Mouse (Mus musculus): Measurements from ENCODE around the gene Susd1. TPM values are rescaled to one million over a fixed set of nuclear protein-coding genes. Genes with fewer than 3 reads are reported as not detected.
"Not testable (repeated sequence)": the region's sequence is repeated elsewhere in the genome, so short reads cannot be mapped to it uniquely, and the experiment has no call there.

Susd1 gene
- polyA plus RNA-seq, 1 experiment from 2014 or later: 1.4 TPM

DNA sequence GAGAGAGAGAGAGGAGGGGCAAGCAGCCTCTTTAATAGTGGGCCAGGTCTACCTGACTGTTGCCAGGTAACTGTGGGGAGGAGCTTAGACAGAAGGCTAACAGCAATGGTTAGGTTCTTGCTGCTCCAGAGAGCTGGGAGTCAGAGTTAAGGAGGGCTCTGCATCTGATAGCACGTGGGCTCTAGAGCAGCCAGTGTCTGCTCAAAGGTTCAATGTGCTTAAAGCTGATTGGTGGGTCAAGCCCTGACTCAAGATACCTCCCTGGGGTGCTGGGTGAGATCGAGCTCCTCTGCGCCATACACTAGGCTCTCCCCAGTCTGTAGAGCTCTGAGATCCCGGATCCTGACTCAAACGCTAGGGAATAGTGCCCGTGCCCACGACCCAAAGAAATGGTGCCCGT lies 136.0 kb downstream of the Susd1 start:
- Histone ChIP-seq H3K27ac (replicated peaks) (no peak overlapping the region), H3K9me3 (no peaks in the 10 kb centered on the region), H3K36me3 (no peaks in the 10 kb centered on the region), H3K4me1 (replicated peaks) (no peaks in the 10 kb centered on the region), H3K9ac (no peak overlapping the region), H3K4me3 (no peak overlapping the region), H3K4me2 (no peak overlapping the region), H3K27me3 (no peaks in the 10 kb centered on the region)
- ATAC-seq (ENCODE audit: low read depth): no peak
- 92% methylated on average over 8 of the region's 8 CpGs for WGBS

DNA sequence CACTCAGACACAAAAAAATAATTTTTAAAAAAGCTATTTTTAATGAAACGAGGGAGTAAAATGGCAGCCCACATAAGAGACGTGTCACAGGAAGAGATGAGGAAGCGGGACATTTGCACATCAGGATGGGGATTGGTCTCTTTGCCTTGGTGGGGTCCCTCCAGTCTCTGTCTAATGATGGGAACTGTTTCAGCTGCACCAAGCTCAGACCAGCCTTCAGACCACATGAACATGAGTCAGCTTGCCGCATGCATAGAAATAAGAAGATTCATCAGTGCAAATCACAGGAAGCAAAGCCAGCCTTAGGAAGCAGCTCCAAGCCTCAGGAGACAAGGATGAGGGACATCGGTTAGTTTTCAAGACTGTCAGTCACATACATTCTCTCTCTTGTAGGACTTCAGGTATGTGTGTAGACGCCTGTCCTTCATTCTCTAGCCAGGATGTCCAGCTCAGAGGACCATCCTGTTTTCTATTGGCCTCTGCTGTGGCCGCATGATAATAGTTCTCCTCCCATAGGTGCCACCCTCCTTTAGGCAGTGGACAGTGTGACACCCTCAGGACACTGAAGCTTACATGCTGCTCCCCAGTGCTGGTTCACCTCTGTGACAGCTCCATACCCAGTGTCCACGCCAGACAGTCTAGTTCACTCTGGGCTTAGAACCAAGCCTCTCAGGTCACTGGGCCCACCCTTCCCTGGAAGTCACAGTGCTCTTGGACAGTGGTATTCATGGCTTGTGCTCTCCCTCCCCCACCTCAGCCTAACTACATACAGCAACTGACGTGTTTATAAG lies 137.2 kb downstream of the Susd1 start:
- Histone ChIP-seq H3K4me3 (no peak overlapping the region), H3K27me3 (no peaks in the 10 kb centered on the region), H3K9ac (no peak overlapping the region), H3K4me2 (no peak overlapping the region), H3K27ac (replicated peaks) (no peak overlapping the region), H3K4me1 (replicated peaks) (no peaks in the 10 kb centered on the region), H3K36me3 (no peaks in the 10 kb centered on the region), H3K9me3 (no peaks in the 10 kb centered on the region)
- 89% methylated on average over 9 of the region's 9 CpGs for WGBS
- ATAC-seq (ENCODE audit: low read depth): no peak

DNA sequence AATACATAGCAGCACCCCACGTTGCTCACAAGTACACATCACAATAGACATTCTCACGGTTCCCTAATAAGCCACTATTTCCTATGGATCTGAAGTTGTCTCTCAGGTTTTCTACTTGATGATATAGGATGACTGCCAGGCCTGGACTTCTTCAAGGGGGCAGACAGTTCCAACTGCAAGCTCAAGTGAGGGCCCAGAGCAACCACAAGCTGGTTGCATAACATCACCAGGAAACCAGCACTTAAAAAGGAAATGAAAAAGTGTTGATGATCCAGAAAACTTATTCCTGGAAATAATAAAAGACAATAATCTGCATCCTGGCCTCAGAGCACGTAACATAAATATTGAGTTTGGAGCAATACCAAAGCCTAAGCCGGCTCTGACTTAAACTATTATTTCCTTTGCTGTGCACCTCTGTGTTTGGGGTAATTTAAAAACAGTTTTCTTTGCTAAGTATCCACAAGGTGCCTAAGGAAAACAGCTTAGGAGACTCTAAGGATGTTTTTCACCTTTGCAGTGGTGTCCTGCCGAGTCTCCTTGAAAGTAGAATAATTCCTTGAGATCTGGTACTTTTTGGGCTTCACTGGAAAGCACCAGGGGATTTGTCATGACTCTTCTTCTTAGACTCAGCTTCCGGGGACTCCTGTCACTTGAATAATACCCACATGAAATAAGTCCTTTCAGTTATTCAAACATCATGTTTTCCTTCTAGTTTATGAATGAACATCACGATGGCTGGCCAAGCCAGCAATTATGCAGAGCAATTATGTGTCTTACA lies 139.5 kb downstream of the Susd1 start:
- 80% methylated on average over 7 of the region's 7 CpGs for WGBS
- Histone ChIP-seq H3K9ac (no peak overlapping the region), H3K4me1 (replicated peaks) (no peaks in the 10 kb centered on the region), H3K9me3 (no peaks in the 10 kb centered on the region), H3K4me2 (no peak overlapping the region), H3K27me3 (no peaks in the 10 kb centered on the region), H3K4me3 (no peak overlapping the region), H3K27ac (replicated peaks) (no peak overlapping the region), H3K36me3 (no peaks in the 10 kb centered on the region)
- ATAC-seq (ENCODE audit: low read depth): no peak

DNA sequence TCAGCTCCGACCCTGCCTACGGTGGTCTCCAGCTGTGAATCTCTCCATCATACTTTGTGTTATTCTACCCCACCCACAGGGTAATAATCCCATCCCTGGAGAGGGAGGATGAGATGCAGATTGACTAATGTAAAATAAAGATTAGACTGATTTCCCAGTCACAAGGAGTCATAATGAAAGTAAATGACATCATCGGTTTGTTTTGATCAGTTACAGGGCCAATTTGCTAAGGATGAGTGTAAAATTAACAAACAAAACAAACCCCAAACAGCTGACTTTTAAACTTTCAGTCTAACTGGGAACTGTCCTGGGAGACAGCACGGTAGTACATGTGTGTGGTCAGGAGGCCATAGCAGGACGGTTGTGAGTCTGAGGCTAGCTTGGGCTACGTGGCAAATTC lies 143.3 kb downstream of the Susd1 start:
- Histone ChIP-seq H3K4me1 (replicated peaks) (no peaks in the 10 kb centered on the region), H3K36me3 (no peaks in the 10 kb centered on the region), H3K4me2 (no peak overlapping the region), H3K4me3 (no peak overlapping the region), H3K27ac (replicated peaks) (no peak overlapping the region), H3K27me3 (no peaks in the 10 kb centered on the region), H3K9ac (no peak overlapping the region), H3K9me3 (no peaks in the 10 kb centered on the region)
- WGBS: 85% methylated on average over 6 of the region's 6 CpGs
- ATAC-seq (ENCODE audit: low read depth): no peak

DNA sequence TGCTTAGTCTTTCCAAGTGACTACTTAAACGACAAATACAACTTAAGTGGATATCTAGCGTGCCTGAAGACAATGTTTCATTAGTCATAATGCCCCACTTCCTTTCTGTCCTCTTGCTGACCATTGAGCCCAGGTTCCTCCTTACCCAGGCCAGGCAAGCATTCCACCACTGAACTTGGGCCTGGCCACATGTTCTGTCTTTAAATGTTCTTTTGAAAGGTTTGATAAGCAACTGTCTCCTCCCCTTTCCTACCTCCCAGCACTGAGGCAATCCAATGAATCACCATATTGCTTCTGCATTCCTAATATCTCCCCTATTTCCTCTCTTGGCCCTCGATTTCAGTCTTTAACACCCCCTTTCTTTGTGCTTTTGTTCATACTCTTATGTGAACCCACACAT lies 143.8 kb downstream of the Susd1 start:
- no peak overlapping the region for H3K4me2 ChIP-seq
- ATAC-seq (ENCODE audit: low read depth): no peak
- no peaks in the 10 kb centered on the region for H3K27me3 ChIP-seq
- H3K9me3 ChIP-seq: no peaks in the 10 kb centered on the region
- H3K36me3 ChIP-seq: no peaks in the 10 kb centered on the region
- H3K27ac ChIP-seq (replicated peaks): no peak overlapping the region
- H3K4me3 ChIP-seq: no peak overlapping the region
- H3K9ac ChIP-seq: no peak overlapping the region
- H3K4me1 ChIP-seq (replicated peaks): no peaks in the 10 kb centered on the region
- 82% methylated on average over 3 of the region's 3 CpGs for WGBS

DNA sequence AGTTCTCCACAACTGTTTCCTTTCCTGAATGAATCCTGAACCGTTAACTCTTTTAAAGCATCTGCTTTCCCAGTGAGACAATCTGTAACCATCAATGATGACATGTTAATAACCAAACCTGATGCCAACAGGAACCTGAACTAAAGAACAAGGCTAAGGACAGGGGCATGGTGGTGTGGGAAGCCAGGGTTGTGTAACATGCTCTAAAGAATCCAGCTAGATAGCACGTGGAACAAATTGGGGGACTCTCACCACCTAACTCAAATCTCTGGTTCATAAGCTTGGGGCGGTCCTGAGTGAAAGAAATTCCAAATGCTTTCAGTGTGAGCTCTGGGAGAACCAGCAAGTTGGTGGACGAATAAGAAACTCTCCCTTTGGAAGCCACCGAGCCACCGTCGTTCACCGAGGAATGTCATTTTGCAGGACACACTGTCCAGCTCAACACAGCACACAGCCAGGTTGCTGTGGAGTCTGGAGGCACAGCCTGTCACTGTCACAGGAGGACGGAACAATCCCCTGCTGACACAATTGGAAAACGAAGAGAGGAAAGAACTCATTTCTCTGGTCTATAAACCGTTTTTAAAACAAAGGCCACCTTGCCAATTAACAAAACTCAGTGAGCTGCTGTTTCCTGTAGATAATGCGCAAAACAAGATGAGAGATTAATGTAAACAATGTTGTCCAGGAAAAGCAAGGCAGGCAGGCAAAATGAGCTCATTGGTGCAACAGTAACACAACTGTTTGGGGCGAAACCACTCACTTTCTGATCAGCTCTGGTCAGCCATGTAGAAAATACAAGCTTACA lies 146.3 kb downstream of the Susd1 start:
- H3K9ac ChIP-seq: no peak overlapping the region
- no peaks in the 10 kb centered on the region for H3K36me3 ChIP-seq
- no peaks in the 10 kb centered on the region for H3K9me3 ChIP-seq
- WGBS: 83% methylated on average over 13 of the region's 13 CpGs
- no peak overlapping the region for H3K4me2 ChIP-seq
- ATAC-seq (ENCODE audit: low read depth): no peak
- no peak overlapping the region for H3K27ac ChIP-seq (replicated peaks)
- H3K4me1 ChIP-seq (replicated peaks): no peaks in the 10 kb centered on the region
- H3K27me3 ChIP-seq: no peaks in the 10 kb centered on the region
- H3K4me3 ChIP-seq: no peak overlapping the region

DNA sequence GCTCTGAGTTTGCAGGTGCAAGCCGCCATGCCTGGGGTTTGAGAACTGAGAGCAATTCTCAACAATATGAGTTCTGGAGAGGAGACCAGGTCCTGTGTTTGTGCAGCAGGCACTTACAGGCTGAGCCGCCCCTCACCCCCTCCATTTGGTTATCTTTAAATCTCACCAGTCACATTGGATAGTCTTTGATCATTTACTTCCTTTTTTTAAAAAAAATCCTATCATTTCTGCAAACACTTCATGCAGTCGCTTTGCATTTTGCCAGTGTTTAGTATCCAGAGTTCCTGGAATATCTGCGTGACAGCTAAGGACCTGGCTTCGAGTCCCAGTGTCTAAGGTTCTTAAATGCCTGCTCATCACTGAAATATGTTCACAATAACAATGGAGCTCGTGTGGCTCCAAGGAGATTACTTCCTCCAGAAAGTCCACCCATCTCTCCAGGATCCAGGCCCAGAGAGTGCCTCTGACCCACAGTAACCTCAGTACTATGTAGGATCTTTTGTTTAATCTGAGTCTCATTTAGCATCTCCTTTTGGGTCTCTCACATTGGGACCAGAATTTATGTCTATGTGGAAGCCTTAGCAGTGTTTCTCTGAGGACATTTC lies 147.4 kb downstream of the Susd1 start:
- H3K4me3 ChIP-seq: no peak overlapping the region
- H3K27me3 ChIP-seq: no peaks in the 10 kb centered on the region
- no peak for ATAC-seq (ENCODE audit: low read depth)
- WGBS: 67% methylated on average over 6 of the region's 6 CpGs
- H3K27ac ChIP-seq (replicated peaks): no peak overlapping the region
- H3K9me3 ChIP-seq: no peaks in the 10 kb centered on the region
- no peak overlapping the region for H3K9ac ChIP-seq
- H3K4me1 ChIP-seq (replicated peaks): no peaks in the 10 kb centered on the region
- H3K36me3 ChIP-seq: no peaks in the 10 kb centered on the region
- H3K4me2 ChIP-seq: no peak overlapping the region

DNA sequence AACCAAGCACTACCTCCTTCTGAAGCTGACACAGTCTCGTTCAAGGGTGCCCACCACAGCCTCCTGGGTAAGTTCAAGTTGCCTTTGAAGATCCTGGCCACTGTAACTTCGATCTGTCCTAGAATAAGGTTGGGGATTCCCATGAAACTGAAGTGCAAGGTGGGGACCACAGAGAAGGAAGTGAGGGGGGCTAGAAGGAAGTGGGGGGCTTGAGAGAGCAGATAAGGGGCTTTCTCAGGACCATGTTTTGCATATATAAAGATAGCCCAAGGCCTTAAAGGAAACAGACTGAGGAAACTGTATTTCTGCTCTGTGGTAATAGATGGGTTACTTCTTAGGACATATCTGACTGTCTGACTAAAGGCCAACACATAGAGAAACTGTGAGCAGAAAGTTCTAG lies 151.3 kb downstream of the Susd1 start:
- no peaks in the 10 kb centered on the region for H3K4me1 ChIP-seq (replicated peaks)
- H3K36me3 ChIP-seq: no peaks in the 10 kb centered on the region
- H3K9ac ChIP-seq: no peak overlapping the region
- H3K9me3 ChIP-seq: no peaks in the 10 kb centered on the region
- no peak overlapping the region for H3K4me3 ChIP-seq
- no peak overlapping the region for H3K27ac ChIP-seq (replicated peaks)
- no peak overlapping the region for H3K4me2 ChIP-seq
- H3K27me3 ChIP-seq: no peaks in the 10 kb centered on the region
- ATAC-seq (ENCODE audit: low read depth): no peak
- WGBS: 86% methylated on average over 2 of the region's 2 CpGs

DNA sequence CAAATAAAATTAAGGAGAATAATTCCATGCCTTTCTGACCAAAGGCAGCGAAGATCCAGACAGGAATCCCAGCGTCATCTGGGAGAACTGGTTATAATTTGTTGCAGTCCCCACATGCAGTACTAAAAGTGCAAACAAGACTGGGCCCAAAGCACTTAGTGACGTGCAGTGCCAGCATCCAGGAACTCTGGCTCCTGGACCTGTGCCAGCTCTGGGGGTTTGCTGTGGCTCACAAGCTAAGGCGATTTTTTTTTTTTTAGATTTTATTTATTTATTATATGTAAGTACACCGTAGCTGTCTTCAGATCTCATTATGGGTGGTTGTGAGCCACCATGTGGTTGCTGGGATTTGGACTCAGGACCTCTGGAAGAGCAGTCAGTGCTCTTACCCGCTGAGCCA lies 152.1 kb downstream of the Susd1 start:
- not testable (repeated sequence) for H3K4me2 ChIP-seq; H3K4me1 ChIP-seq (replicated peaks); H3K4me3 ChIP-seq; H3K27ac ChIP-seq (replicated peaks); H3K9ac ChIP-seq; H3K27me3 ChIP-seq; ATAC-seq (ENCODE audit: low read depth); H3K36me3 ChIP-seq; H3K9me3 ChIP-seq
- WGBS: 79% methylated on average over 6 of the region's 6 CpGs

DNA sequence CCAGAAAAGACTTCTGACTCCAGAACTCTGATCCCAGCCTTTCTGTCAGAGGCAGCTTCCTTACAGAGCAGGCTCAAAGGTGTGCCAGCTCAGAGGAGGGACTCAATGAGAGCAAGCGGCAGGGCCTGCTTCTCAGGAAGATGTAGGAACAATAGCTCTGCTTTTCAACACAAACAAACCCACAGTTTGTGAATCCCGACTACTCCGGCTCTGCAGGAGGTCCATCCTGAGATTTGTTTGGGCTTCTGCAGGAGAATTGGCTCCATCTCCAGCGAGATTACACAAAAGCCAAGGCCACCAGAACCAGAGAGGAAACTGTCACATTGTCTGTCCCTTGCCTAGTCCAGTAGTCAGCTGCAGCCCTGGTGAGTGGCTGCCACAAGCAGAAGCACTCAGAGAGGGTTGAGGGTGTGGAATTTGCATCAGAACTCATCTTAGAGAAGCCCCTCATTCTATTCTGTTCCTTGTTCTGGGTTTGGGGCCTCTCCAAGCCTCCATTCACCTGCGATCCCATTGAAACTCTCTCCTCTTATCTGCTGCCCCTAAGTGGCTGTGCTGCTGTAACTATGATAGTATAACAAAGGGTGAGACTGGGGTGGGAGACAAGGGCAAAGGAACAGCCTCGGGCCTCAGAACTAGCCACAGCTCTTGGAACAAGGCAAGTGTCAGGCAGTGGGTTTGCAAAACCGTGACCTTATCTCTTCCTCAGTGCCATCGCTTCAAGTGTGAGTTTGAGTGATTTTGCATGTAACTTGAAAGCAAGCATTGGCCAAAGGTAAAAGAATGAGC lies 155.5 kb downstream of the Susd1 start:
- H3K4me2 ChIP-seq: no peak overlapping the region
- no peaks in the 10 kb centered on the region for H3K9me3 ChIP-seq
- H3K4me3 ChIP-seq: no peak overlapping the region
- ATAC-seq (ENCODE audit: low read depth): no peak
- no peak overlapping the region for H3K9ac ChIP-seq
- H3K27ac ChIP-seq (replicated peaks): no peak overlapping the region
- 44% methylated on average over 8 of the region's 8 CpGs for WGBS
- H3K27me3 ChIP-seq: no peaks in the 10 kb centered on the region
- no peaks in the 10 kb centered on the region for H3K36me3 ChIP-seq
- H3K4me1 ChIP-seq (replicated peaks): no peaks in the 10 kb centered on the region

DNA sequence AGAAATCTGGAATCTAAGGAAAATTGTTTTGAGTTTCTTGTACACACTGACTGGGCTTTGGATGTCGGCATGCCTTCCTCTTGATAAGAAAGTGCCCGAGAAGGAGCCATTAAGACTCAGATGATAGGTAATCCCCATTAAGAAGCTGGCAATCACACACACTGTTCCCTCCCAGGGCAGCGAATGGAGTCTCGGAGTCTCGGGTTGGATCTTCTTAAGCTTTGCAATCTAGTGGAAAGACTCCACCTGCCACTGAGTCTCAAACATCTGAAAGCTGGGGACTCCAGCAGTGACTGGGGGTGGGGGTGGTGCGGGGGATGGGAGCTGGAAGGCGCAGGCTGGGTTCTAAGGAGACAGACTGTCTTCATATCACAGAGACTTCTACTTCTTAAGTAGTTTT lies 156.3 kb downstream of the Susd1 start:
- whole genome bisulfite sequencing: 58% methylated on average over 7 of the region's 7 CpGs
- no peaks in the 10 kb centered on the region for H3K36me3 ChIP-seq
- H3K9ac ChIP-seq: no peak overlapping the region
- no peak for ATAC-seq (ENCODE audit: low read depth)
- H3K4me2 ChIP-seq: no peak overlapping the region
- no peaks in the 10 kb centered on the region for H3K27me3 ChIP-seq
- no peak overlapping the region for H3K27ac ChIP-seq (replicated peaks)
- no peak overlapping the region for H3K4me3 ChIP-seq
- no peaks in the 10 kb centered on the region for H3K4me1 ChIP-seq (replicated peaks)
- no peaks in the 10 kb centered on the region for H3K9me3 ChIP-seq
